Mouse (Mus musculus): ENCODE measurements around the gene Sgcg. TPM values are rescaled to one million over a fixed set of nuclear protein-coding genes. Genes with fewer than 3 reads are reported as not detected.

The Sgcg gene
- total RNA-seq (2015; ENCODE audit: low replicate concordance) = not detected in 2 replicates
- not detected in 2 replicates for total RNA-seq (2017; ENCODE audit: low replicate concordance)

- ATAC-seq (replicated peaks; ENCODE audit: low FRiP score, poor library complexity, severe bottlenecking) = no peak
These were observed at the start of gene Sgcg for GRCm38 (mm10) chr14:61258352-61258751. Gene Sgcg, minus strand, starts transcription at chr14:61258490.

GRCm38 (mm10) chr14:61303969-61304609, 45.8 kb upstream of the Sgcg start:
- no peak for ATAC-seq (replicated peaks; ENCODE audit: low FRiP score, poor library complexity, severe bottlenecking)

- no peak for ATAC-seq (replicated peaks; ENCODE audit: low FRiP score, poor library complexity, severe bottlenecking)
These were observed 44.1 kb upstream of the Sgcg start for GRCm38 (mm10) chr14:61302428-61302827.

DNA sequence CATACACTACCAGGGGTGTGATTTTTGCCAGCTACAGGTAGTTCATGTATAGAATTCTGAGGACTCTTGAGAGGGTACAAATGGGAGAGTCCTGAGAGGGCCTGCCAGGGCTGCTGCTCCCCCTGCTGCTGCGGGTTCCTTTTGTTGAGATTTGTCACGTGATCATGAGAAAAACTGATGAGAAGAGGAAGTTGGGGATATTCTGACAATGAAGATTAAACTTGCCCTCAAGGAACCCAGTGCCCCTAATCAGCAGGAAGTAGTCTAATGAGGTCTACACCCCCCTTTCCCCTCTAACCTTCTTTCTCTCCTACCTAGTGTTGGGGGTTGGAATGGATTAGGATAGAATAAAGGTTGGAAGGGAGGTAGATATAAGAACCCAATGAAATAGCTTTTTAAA, 43.0 kb upstream of the Sgcg start:
- no peak for ATAC-seq (replicated peaks; ENCODE audit: low FRiP score, poor library complexity, severe bottlenecking)

DNA sequence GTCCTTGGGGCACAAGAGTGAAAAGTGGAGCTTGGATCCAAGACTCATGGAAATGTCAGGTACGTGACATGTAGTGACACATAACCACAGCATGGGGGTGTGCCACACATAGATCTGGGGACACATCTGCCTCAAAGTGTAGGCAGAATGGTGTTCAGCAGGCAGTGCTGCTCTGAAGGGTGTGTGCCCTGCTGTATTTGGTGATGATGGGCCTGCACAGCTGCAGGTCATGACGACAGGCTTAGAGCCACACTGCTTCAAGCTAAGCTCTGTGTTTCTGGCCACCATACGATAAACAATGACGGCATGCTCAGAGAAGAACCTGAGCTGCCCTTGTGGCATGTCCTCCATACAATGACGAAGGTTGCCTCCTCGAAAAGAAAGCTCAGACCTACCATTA, 41.5 kb upstream of the Sgcg start:
- no peak for ATAC-seq (replicated peaks; ENCODE audit: low FRiP score, poor library complexity, severe bottlenecking)

DNA sequence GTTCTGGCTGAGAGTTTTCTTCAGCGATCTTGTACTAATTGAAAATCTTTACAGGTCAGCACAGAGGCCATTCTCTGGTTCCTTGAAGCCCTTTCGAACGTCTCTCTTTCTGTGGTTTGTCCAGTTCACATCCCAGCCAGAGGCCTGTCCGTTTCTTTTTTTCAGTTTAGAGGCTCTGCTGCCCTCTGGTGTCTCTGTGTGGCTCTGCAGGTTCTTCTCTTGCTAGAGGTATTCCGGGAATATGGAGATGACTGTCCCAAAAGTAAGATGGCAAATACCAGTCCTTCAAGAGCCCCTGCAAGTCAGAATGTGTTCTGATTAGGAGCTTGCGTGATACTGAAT, 36.4 kb upstream of the Sgcg start:
- 0 out of 2 replicates have a peak, but pooled peaks have one; percentile 39 for ATAC-seq (replicated peaks; ENCODE audit: low FRiP score, poor library complexity, severe bottlenecking)

DNA sequence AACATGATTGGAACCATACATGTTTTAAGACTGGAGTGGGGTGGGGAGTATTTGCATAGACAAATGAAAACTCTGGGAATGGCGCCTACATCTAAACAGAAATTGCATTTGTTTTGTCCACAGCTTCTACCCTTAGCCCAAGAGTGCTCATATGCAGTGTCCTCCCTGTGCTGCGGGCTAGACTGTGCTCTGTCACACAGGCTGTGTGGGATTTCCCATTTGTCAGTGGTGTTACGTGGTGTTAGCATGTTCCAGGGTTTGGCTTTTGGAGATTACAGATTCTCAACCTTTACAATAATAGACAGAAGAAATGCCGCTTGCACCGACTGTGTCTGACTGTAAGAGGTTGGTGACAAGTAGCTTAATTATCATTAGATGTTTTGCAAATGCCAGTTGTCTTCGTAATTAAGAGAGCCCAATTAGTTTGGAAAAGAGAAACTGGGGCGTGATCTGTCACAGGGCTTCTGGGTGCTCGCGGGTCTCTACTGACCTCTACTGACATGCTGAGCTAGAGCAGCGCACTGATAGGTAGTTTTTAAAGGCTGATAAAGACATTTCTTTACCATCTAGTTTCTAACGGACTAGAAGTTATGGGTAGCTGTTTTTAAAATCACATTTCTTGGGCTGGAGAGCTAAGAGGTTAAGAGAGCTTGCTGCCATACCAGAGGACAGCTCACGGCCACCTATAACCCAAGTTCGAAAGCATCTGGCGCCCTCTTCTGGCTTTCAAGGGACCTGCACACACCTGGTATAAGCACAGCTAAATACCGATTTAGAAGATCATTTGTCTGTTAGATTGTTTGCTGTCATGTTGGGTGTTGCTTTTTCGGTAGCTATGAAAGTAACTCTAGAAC, 35.8 kb upstream of the Sgcg start:
- peak; percentile 77 for ATAC-seq (replicated peaks; ENCODE audit: low FRiP score, poor library complexity, severe bottlenecking)

DNA sequence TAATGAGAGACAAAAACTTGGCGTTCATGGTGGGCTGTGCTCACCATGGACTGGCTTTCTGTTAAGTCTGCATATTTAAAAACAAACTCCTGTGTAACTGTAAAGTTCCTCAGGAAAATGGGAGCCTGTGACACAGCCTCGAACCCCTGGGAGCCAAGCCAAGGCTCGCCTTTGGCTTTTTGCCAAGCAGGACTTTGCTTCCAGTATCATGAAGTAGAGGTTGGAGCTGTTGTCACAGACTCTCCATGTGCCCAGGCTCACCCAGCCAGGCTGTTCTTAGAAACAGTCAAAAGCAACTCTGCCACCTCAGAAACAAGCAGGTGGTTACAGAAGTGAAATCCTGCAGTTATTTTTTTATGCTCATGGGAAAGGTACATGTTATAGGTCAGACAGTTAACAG, 32.4 kb upstream of the Sgcg start:
- ATAC-seq (replicated peaks; ENCODE audit: low FRiP score, poor library complexity, severe bottlenecking) = no peak

DNA sequence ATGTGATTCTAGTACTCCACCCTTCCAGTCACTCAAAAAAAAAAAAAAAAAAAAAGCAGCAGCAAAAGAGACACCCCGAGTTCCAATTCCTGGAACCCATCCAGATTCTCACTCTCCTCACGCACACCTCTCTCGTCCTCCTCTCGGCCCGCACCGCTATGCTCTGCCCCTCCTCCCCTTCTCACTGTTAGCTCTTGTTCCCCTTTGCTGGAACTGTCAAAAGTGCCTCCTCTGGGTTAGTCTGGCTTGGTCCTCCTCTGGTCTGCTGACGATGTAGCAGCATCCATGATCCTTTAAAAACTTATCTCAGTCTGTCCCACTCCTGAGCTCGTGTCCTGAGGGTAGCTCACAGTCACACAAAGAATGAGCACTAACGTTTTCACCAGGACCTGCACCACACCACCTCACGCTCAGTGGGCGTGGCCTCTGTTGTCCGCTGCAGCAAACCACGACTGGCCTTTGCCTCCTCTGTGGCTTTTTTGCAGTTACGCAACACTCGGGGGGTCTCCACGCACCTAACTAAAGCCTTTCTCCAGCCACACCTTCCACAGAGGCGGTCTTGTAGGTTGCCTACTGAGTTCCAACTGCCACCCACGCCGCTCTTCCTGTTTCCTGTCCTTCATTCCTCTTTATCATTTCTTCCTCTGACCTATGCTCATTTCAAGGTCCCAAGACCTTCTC, 30.5 kb upstream of the Sgcg start:
- ATAC-seq (replicated peaks; ENCODE audit: low FRiP score, poor library complexity, severe bottlenecking) = no peak

GRCm38 (mm10) chr14:61278676-61279300, 20.5 kb upstream of the Sgcg start:
- ATAC-seq (replicated peaks; ENCODE audit: low FRiP score, poor library complexity, severe bottlenecking) = no peak

- ATAC-seq (replicated peaks; ENCODE audit: low FRiP score, poor library complexity, severe bottlenecking) = no peak
These were observed 19.0 kb upstream of the Sgcg start for GRCm38 (mm10) chr14:61277285-61277684.

DNA sequence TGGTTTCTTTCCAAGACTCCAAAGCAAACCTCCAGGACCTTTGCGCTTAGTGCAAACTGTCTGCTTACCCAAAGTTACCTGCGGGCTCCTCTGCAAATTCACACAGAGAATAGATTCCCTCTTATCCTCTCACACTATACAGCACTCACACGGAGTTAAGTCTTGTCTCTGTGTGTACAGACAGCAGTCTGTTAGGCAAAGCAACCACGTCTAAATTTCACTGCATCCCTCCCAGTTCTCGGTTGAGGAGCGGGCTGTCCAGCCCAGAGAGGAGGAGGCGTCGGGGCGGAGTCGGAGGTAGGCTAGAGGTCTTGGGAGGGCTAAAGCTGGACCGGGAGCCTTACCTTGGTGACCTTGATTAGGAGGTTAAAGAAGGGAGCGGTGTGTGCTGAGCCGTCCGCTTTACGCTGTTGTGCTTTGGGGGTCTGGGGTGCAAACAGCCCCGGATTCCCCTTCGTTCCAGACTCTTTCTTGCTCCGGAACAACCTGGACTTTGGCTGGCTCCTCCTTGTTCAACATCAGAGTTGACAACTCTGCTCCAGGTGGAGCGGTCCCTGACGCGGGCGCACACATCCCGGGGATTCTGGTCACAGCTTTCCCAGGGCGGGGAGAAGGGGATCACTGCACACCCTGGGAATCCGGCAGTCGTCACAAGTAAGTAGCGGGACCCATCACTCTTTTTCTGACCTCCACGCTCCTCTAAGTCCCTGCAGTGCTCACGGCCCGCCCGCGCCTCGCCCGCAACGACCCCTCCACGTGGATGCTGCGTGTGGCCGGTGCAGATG, 16.3 kb upstream of the Sgcg start:
- ATAC-seq (replicated peaks; ENCODE audit: low FRiP score, poor library complexity, severe bottlenecking) = no peak

- no peak for ATAC-seq (replicated peaks; ENCODE audit: low FRiP score, poor library complexity, severe bottlenecking)
These were observed 9.7 kb upstream of the Sgcg start for GRCm38 (mm10) chr14:61267908-61268475.

DNA sequence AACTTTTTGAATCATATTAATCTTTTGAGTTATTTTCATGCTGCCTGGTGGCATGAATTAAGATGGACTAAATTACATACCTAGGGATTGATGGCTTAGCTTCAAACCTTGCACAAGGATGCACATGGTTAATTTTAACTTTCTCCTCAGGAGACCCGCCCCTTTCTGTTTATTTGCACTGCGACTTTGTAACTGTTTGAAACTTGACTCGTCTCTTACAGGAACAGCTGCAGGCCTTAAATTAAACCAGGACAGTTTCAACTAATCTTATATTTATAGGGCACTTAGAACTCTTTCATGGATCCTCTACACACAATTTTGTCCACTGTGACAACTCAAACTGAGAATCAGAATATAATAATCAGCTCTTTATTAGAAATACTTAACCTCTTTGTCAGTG, 794 bp upstream of the Sgcg start:
- no peak for ATAC-seq (replicated peaks; ENCODE audit: low FRiP score, poor library complexity, severe bottlenecking)

DNA sequence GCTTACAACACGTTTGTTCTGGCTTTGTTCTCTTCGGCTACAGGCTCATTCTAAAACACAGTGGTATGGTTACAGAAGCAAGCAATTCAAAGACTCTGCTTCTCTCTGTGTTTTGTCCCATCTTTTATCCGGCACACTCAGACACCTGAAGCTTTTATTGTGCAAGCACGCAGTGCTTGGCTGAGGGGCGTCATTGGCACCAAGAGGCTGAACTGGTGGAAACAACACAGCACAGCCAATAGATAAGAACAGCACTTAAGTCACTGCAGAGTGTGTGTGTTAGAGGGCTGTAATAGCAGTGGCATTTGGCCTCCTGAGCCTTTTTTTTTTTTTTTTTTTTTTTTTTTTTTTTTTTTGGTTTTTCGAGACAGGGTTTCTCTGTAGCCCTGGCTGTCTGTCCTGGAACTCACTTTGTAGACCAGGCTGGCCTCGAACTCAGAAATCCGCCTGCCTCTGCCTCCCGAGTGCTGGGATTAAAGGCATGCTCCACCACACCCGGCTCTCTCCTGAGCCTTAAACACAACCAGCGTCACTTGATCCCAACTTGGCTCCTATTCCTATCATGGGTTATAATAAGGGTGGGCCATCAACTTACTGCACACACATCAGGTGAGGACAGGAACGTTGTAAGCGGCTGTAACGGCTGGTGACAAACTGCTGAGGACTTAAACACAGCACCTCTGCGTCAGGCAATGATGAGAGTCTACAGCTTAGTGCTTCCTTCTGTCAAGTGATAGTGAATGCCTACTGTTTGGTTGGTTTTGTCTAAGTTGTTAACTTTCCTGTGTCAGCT, 5.5 kb downstream of the Sgcg start:
- ATAC-seq (replicated peaks; ENCODE audit: low FRiP score, poor library complexity, severe bottlenecking) = no peak

DNA sequence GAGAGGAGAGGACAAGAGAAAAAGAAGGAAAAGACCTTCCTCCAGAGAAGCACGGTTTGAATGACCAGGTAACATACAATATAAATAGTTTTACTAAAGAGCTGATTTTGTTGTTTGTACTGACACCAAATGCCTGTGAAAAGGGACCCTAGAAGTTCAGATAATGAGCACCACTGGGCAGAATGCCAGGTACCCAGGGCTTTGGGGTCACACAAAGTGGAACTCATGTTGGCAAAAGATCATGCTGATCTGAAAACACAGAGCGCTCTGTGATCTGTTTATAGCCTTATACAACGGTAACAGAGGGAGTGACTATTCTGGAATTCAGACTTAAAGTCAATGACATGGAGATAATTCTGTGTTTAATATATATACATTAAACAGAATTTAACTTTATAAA, 11.8 kb downstream of the Sgcg start:
- no peak for ATAC-seq (replicated peaks; ENCODE audit: low FRiP score, poor library complexity, severe bottlenecking)

GRCm38 (mm10) chr14:61242611-61243010, 15.7 kb downstream of the Sgcg start:
- ATAC-seq (replicated peaks; ENCODE audit: low FRiP score, poor library complexity, severe bottlenecking) = no peak

DNA sequence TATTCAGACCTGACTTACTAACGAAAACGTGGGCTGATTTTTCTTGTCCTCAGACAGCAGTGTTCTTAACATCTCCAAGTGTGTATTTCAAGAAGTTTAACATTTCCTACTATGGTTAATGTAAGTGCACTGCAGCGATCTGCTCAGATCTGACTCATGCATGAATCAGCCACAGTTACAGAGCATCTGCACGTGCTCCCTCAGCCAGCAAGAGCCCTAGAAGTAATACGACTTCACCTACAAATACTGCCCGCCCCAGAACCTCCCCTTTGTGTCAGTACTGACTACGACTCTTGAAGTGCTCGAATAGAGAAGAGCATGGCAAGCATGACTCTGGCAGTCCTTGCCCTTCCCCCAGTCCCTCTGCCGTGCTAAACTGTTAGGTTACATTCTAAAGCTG, 19.5 kb downstream of the Sgcg start:
- ATAC-seq (replicated peaks; ENCODE audit: low FRiP score, poor library complexity, severe bottlenecking) = no peak

All from erythroblast, adult 5-6 weeks (primary cell).